Mouse (Mus musculus) right cerebral cortex, postnatal 36 days (tissue): ENCODE data around the gene Tlnrd1.
"Not testable (repeated sequence)": the region's sequence is repeated elsewhere in the genome, so short reads cannot be mapped to it uniquely, and the experiment has no call there.

Experiments
- DNase-seq, 2 experiments: peaks; one replicate each; pipeline ENCODE4 v3.0.0; 2022; ENCODE audit warnings: low spot score in 2 of 2, mixed read lengths in 1 of 2

Gene Tlnrd1

GRCm38 (mm10) chr7:83884021-83884658 is at the start of gene Tlnrd1, which contains the start of gene Mesd:
Gene Tlnrd1 (minus strand): TSS chr7:83884305.
Gene Mesd (plus strand): TSS chr7:83884466.
- peak; percentile 87 to 92 for DNase-seq

- no peak for DNase-seq
Observed at GRCm38 (mm10) chr7:83921637-83922036, 37.5 kb upstream of the Tlnrd1 start.

GRCm38 (mm10) chr7:83920241-83920640 is 36.1 kb upstream of the Tlnrd1 start:
- DNase-seq: no peak

GRCm38 (mm10) chr7:83914566-83914965 is 30.5 kb upstream of the Tlnrd1 start:
- DNase-seq: peak; percentile 65

- no peak for DNase-seq
Observed at GRCm38 (mm10) chr7:83913995-83914394, 29.9 kb upstream of the Tlnrd1 start.

GRCm38 (mm10) chr7:83913405-83913932 is 29.4 kb upstream of the Tlnrd1 start:
- no peak for DNase-seq

- DNase-seq: no peak
Observed at GRCm38 (mm10) chr7:83911909-83912308, 27.8 kb upstream of the Tlnrd1 start.

- no peak for DNase-seq
Observed at GRCm38 (mm10) chr7:83904831-83905230, 20.7 kb upstream of the Tlnrd1 start.

GRCm38 (mm10) chr7:83902296-83903145 is 18.4 kb upstream of the Tlnrd1 start:
- DNase-seq: no peak

- DNase-seq: no peak
Observed at GRCm38 (mm10) chr7:83901425-83901824, 17.3 kb upstream of the Tlnrd1 start.

- no peak for DNase-seq
Observed at GRCm38 (mm10) chr7:83900519-83900918, 16.4 kb upstream of the Tlnrd1 start.

GRCm38 (mm10) chr7:83898267-83898666 is 14.2 kb upstream of the Tlnrd1 start:
- DNase-seq: no peak

- DNase-seq: no peak
Observed at GRCm38 (mm10) chr7:83896077-83896740, 12.1 kb upstream of the Tlnrd1 start.

- DNase-seq: no peak
Observed at GRCm38 (mm10) chr7:83894348-83894747, 10.2 kb upstream of the Tlnrd1 start.

GRCm38 (mm10) chr7:83892333-83892669 is 8.2 kb upstream of the Tlnrd1 start:
- DNase-seq: no peak

GRCm38 (mm10) chr7:83891433-83892332 is 7.6 kb upstream of the Tlnrd1 start:
- peak; percentile 96 to 97 for DNase-seq

GRCm38 (mm10) chr7:83889946-83890345 is 5.8 kb upstream of the Tlnrd1 start:
- DNase-seq: not testable (repeated sequence)

- no peak for DNase-seq
Observed at GRCm38 (mm10) chr7:83889383-83889782, 5.3 kb upstream of the Tlnrd1 start.

GRCm38 (mm10) chr7:83886366-83887129 is 2.4 kb upstream of the Tlnrd1 start:
- DNase-seq: no peak

GRCm38 (mm10) chr7:83885835-83886234 is 1.7 kb upstream of the Tlnrd1 start:
- no peak for DNase-seq
